Mouse (Mus musculus) hindbrain, embryonic 10.5 days (tissue): ENCODE data around the gene Kcng3. TPM values are rescaled to one million over a fixed set of nuclear protein-coding genes. Genes with fewer than 3 reads are reported as not detected.

Experiments used
- DNase-seq: peaks from one replicate; pipeline ENCODE4 v3.0.0-alpha.2; 2017; ENCODE audit warnings: low spot score
- H3K27ac ChIP-seq: fragments of 300-500 bp; sonication (generic); 2 replicates; pipeline ENCODE4 v1.5.1; 2016; ENCODE audit warnings: mild to moderate bottlenecking, moderate library complexity
- H3K27me3 ChIP-seq: fragments of 300-500 bp; sonication (generic); 2 replicates; pipeline ENCODE4 v1.6.1; 2016; ENCODE audit warnings: mild to moderate bottlenecking; ENCODE audit not compliant: poor library complexity, insufficient read depth, severe bottlenecking
- H3K36me3 ChIP-seq: fragments of 300-500 bp; sonication (generic); 2 replicates; pipeline ENCODE4 v1.6.1; 2016; ENCODE audit warnings: mild to moderate bottlenecking, moderate library complexity
- H3K4me1 ChIP-seq: fragments of 300-500 bp; sonication (generic); replicated peaks from 2 replicates; pipeline ENCODE4 v1.6.1; 2016; ENCODE audit warnings: mild to moderate bottlenecking
- H3K4me3 ChIP-seq: fragments of 300-500 bp; sonication (generic); 2 replicates; pipeline ENCODE4 v1.5.1; 2016; ENCODE audit warnings: mild to moderate bottlenecking, moderate library complexity
- H3K9me3 ChIP-seq: fragments of 300-500 bp; sonication (generic); 2 replicates; pipeline ENCODE4 v1.6.1; 2016; ENCODE audit warnings: mild to moderate bottlenecking, moderate library complexity
- WGBS: fragments of 180-500 bp; shearing (Covaris S2); methylation state at CpG from one replicate; pipeline ENCODE4 v1.1.7; 2016; 5-methylcytosine and 5-hydroxymethylcytosine counted together
- polyA plus RNA-seq: library from polyadenylated mRNA; unstranded; fragments of >200 nt; fragmentation: Nextera tagmentation; extraction: Ambion mirVana; gene quantifications from 2 replicates; pipeline ENCODE4 v1.2.1, GENCODE M21; 2016

The Kcng3 gene
- polyA plus RNA-seq, 1 experiment from 2014 or later: not detected

GRCm38 (mm10) chr17:83563703-83564111 lies 68.0 kb downstream of the Kcng3 start:
- no peaks in the 10 kb centered on the region for H3K36me3 ChIP-seq
- peak overlapping the region; percentile 53 for H3K27ac ChIP-seq
- no peaks in the 10 kb centered on the region for H3K27me3 ChIP-seq
- peak; percentile 67 for DNase-seq
- no peaks in the 10 kb centered on the region for H3K9me3 ChIP-seq
- WGBS: 52% methylated on average over 10 of the region's 10 CpGs
- H3K4me3 ChIP-seq: no peak overlapping the region
- H3K4me1 ChIP-seq: peaks cover 31% of the 10 kb centered on the region

- Histone ChIP-seq H3K27me3 (no peaks in the 10 kb centered on the region), H3K27ac (no peak overlapping the region), H3K9me3 (no peaks in the 10 kb centered on the region), H3K4me3 (no peak overlapping the region), H3K36me3 (no peaks in the 10 kb centered on the region), H3K4me1 (peaks cover 29% of the 10 kb centered on the region)
- DNase-seq: no peak
- 92% methylated on average over 5 of the region's 5 CpGs for WGBS
Observed at GRCm38 (mm10) chr17:83562153-83563010, 69.3 kb downstream of the Kcng3 start.

- Histone ChIP-seq H3K36me3 (no peaks in the 10 kb centered on the region), H3K27me3 (no peaks in the 10 kb centered on the region), H3K27ac (no peak overlapping the region), H3K4me1 (peaks cover 6% of the 10 kb centered on the region), H3K9me3 (no peaks in the 10 kb centered on the region), H3K4me3 (no peak overlapping the region)
- 73% methylated on average over 8 of the region's 8 CpGs for WGBS
- no peak for DNase-seq
Observed at GRCm38 (mm10) chr17:83559081-83559480, 72.6 kb downstream of the Kcng3 start.

- no peaks in the 10 kb centered on the region for H3K27me3 ChIP-seq
- no peak overlapping the region for H3K4me3 ChIP-seq
- no peaks in the 10 kb centered on the region for H3K9me3 ChIP-seq
- DNase-seq: no peak
- 0 out of 2 replicates have a peak, but pooled peaks cover 3% of the 10 kb centered on the region for H3K4me1 ChIP-seq
- no peaks in the 10 kb centered on the region for H3K36me3 ChIP-seq
- H3K27ac ChIP-seq: no peak overlapping the region
- WGBS: 95% methylated on average over 11 of the region's 11 CpGs
Observed at GRCm38 (mm10) chr17:83555836-83556235, 75.9 kb downstream of the Kcng3 start.

GRCm38 (mm10) chr17:83554997-83555396 lies 76.7 kb downstream of the Kcng3 start:
- WGBS: 88% methylated on average over 7 of the region's 7 CpGs
- Histone ChIP-seq H3K36me3 (no peaks in the 10 kb centered on the region), H3K4me1 (0 out of 2 replicates have a peak, but pooled peaks cover 3% of the 10 kb centered on the region), H3K27me3 (no peaks in the 10 kb centered on the region), H3K9me3 (no peaks in the 10 kb centered on the region), H3K4me3 (no peak overlapping the region), H3K27ac (no peak overlapping the region)
- DNase-seq: no peak

- Histone ChIP-seq H3K4me1 (peaks cover 27% of the 10 kb centered on the region), H3K27me3 (peaks cover 54% of the 10 kb centered on the region), H3K4me3 (no peak overlapping the region), H3K36me3 (no peaks in the 10 kb centered on the region), H3K9me3 (no peaks in the 10 kb centered on the region), H3K27ac (no peak overlapping the region)
- 29% methylated on average over 12 of the region's 12 CpGs for WGBS
- no peak for DNase-seq
Observed at GRCm38 (mm10) chr17:83548501-83549233, 83.0 kb downstream of the Kcng3 start.

GRCm38 (mm10) chr17:83547145-83547544 lies 84.5 kb downstream of the Kcng3 start:
- H3K27ac ChIP-seq: no peak overlapping the region; the same call in 1 of the 2 replicates
- 39% methylated on average over 10 of the region's 10 CpGs for WGBS
- H3K9me3 ChIP-seq: no peaks in the 10 kb centered on the region
- no peak for DNase-seq
- peaks cover 54% of the 10 kb centered on the region for H3K27me3 ChIP-seq
- no peak overlapping the region for H3K4me3 ChIP-seq
- H3K36me3 ChIP-seq: no peaks in the 10 kb centered on the region
- H3K4me1 ChIP-seq: peaks cover 27% of the 10 kb centered on the region

GRCm38 (mm10) chr17:83545756-83546742 lies 85.6 kb downstream of the Kcng3 start:
- 7% methylated on average over 35 of the region's 35 CpGs for WGBS
- Histone ChIP-seq H3K4me3 (peak overlapping the region; percentile 48), H3K27ac (peak overlapping the region; percentile 54), H3K27me3 (peaks cover 58% of the 10 kb centered on the region), H3K36me3 (no peaks in the 10 kb centered on the region), H3K9me3 (no peaks in the 10 kb centered on the region), H3K4me1 (peaks cover 27% of the 10 kb centered on the region)
- peak; percentile 53 for DNase-seq

- H3K9me3 ChIP-seq: no peaks in the 10 kb centered on the region
- H3K27ac ChIP-seq: no peak overlapping the region
- peaks cover 61% of the 10 kb centered on the region for H3K27me3 ChIP-seq
- H3K36me3 ChIP-seq: no peaks in the 10 kb centered on the region
- 80% methylated on average over 6 of the region's 6 CpGs for WGBS
- H3K4me1 ChIP-seq: peaks cover 27% of the 10 kb centered on the region
- DNase-seq: no peak
- peak overlapping the region; percentile 48 for H3K4me3 ChIP-seq
Observed at GRCm38 (mm10) chr17:83545259-83545658, 86.4 kb downstream of the Kcng3 start.

- Histone ChIP-seq H3K27ac (no peak overlapping the region), H3K9me3 (no peaks in the 10 kb centered on the region), H3K4me1 (peaks cover 24% of the 10 kb centered on the region), H3K27me3 (peaks cover 44% of the 10 kb centered on the region), H3K4me3 (no peak overlapping the region), H3K36me3 (no peaks in the 10 kb centered on the region)
- WGBS: 92% methylated on average over 2 of the region's 2 CpGs
- no peak for DNase-seq
Observed at GRCm38 (mm10) chr17:83542424-83542823, 89.3 kb downstream of the Kcng3 start.

- Histone ChIP-seq H3K4me1 (0 out of 2 replicates have a peak, but pooled peaks cover 9% of the 10 kb centered on the region), H3K27ac (no peak overlapping the region), H3K36me3 (no peaks in the 10 kb centered on the region), H3K9me3 (no peaks in the 10 kb centered on the region), H3K27me3 (peaks cover 14% of the 10 kb centered on the region), H3K4me3 (no peak overlapping the region)
- DNase-seq: no peak
- 72% methylated on average over 12 of the region's 12 CpGs for WGBS
Observed at GRCm38 (mm10) chr17:83539262-83540037, 92.2 kb downstream of the Kcng3 start.
